Mouse (Mus musculus) lung, adult 2 months (tissue): ENCODE results near the gene Abcc2.

Source experiments
- CTCF ChIP-seq: fragments of 200-500 bp; IDR thresholded peaks from 2 replicates; pipeline ENCODE4 v1.5.1; 2011; ENCODE audit warnings: mild to moderate bottlenecking, low read length, control low read depth; ENCODE audit not compliant: insufficient read depth
- POLR2A ChIP-seq: fragments of 200-500 bp; IDR thresholded peaks from 2 replicates; pipeline ENCODE4 v1.6.1; 2011; ENCODE audit warnings: low read depth, mild to moderate bottlenecking, control low read depth, low read length, borderline replicate concordance; ENCODE audit errors: extremely low read depth

DNA sequence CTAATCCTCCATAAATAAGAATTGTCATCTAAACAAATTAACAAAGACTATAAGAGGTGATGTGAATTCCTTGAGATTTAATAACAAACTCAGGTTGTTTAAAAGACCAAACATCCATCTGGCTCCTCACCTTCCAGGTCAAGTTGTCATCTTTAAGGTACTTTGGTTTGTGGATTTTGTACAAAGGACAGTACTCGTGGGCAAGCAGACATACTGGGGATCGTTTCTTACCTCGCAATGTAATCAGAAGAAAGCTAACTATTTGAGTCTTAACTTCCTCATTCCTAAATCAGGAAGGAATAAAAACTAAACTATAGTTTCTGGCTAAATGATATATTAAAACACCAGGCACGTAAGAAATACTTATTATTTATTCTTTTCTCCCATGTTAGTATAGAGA lies 11.4 kb upstream of the Abcc2 start:
- TF ChIP-seq CTCF: no peak
- no peak for TF ChIP-seq POLR2A
